33 mouse cellular contexts compared by ENCODE assay signal in the genomic region with DNA sequence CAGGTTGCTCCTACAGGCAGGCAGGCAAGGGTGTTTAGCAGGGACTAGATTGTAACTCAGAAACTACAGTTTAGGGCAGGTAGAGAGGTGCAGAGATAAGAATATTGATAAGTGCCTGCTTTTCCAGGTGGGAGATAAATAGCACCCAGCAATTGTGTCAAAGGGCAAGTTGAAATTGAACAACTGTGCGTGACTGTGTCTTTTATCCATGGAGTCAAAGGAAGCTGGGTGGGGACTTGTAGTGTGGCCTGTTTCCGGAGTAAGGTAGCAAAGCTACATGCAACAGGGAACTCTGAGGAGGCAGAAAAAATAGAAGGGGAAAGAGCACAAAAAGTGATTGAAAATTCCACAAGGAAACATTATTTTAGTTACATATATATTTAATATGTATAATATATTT. TPM values are rescaled to one million over a fixed set of nuclear protein-coding genes. Genes with fewer than 3 reads are reported as not detected.
"Had no signal": no experiment of that assay in that cellular context is flagged by ENCODE, and none has a peak within 500 bp of the region (broad histone marks: within the 10 kb centered on the region; RNA-seq: fewer than 3 reads in every experiment).

No protein-coding gene starts in this region.

- H3K4me1 ChIP-seq: embryonic facial prominence, embryonic 10.5 days; embryonic facial prominence, embryonic 12.5 days; embryonic facial prominence, embryonic 13.5 days; embryonic facial prominence, embryonic 15.5 days; forebrain, embryonic 10.5 days; forebrain, embryonic 12.5 days; forebrain, embryonic 13.5 days; forebrain, embryonic 15.5 days had no signal

- ATAC-seq: forebrain, embryonic 13.5 days; forebrain, embryonic 14.5 days; forebrain, embryonic 15.5 days; forebrain, embryonic 16.5 days; forebrain, postnatal 0 days had no signal

- H3K4me3 ChIP-seq: embryonic facial prominence, embryonic 10.5 days; embryonic facial prominence, embryonic 12.5 days; embryonic facial prominence, embryonic 13.5 days; embryonic facial prominence, embryonic 15.5 days; erythroblast, embryonic 14.5 days; forebrain, embryonic 10.5 days; forebrain, embryonic 12.5 days; forebrain, embryonic 13.5 days; forebrain, embryonic 15.5 days; gastrocnemius, adult 2 months had no signal

- DNase-seq: cerebellum, adult 2 months; cerebellum, adult 8-10 months; cerebellum, adult 9-10 months; cerebellum, adult 9-11 months; cerebellum, postnatal 10 days; cerebellum, postnatal 14 days; cerebellum, postnatal 25 days; cerebellum, postnatal 36 days; embryo, embryonic 11 days; forebrain, postnatal 0 days; gastrocnemius, adult 2 months; gastrocnemius, postnatal 10 days; gastrocnemius, postnatal 14 days; gastrocnemius, postnatal 25 days; gastrocnemius, postnatal 36 days; heart, adult 11 months; heart, adult 18-20 months had no signal

- H3K4me2 ChIP-seq: embryonic facial prominence, embryonic 12.5 days; embryonic facial prominence, embryonic 13.5 days; embryonic facial prominence, embryonic 15.5 days; forebrain, embryonic 12.5 days; forebrain, embryonic 13.5 days; forebrain, embryonic 15.5 days had no signal

- H3K9ac ChIP-seq: embryonic facial prominence, embryonic 12.5 days; embryonic facial prominence, embryonic 13.5 days; embryonic facial prominence, embryonic 15.5 days; forebrain, embryonic 12.5 days; forebrain, embryonic 13.5 days; forebrain, embryonic 15.5 days; forebrain, postnatal 0 days had no signal

- H3K27ac ChIP-seq: embryonic facial prominence, embryonic 10.5 days; embryonic facial prominence, embryonic 12.5 days; embryonic facial prominence, embryonic 13.5 days; embryonic facial prominence, embryonic 15.5 days; forebrain, embryonic 10.5 days; forebrain, embryonic 12.5 days; forebrain, embryonic 13.5 days; forebrain, embryonic 15.5 days; gastrocnemius, adult 2 months had no signal

- H3K36me3 ChIP-seq: embryonic facial prominence, embryonic 10.5 days; embryonic facial prominence, embryonic 12.5 days; embryonic facial prominence, embryonic 13.5 days; embryonic facial prominence, embryonic 15.5 days; forebrain, embryonic 10.5 days; forebrain, embryonic 12.5 days; forebrain, embryonic 15.5 days had no signal

- H3K27me3 ChIP-seq: embryonic facial prominence, embryonic 12.5 days; embryonic facial prominence, embryonic 15.5 days; forebrain, embryonic 13.5 days; forebrain, embryonic 15.5 days had no signal

- H3K9me3 ChIP-seq: embryonic facial prominence, embryonic 10.5 days; embryonic facial prominence, embryonic 12.5 days; embryonic facial prominence, embryonic 13.5 days; embryonic facial prominence, embryonic 15.5 days; forebrain, embryonic 10.5 days; forebrain, embryonic 12.5 days; forebrain, embryonic 13.5 days; forebrain, embryonic 15.5 days had no signal

RNA-seq across cellular contexts. Expression of a gene that starts 40.4 kb away (rescaled TPM):
- polyA plus RNA-seq: cortical plate, adult 2 months; embryonic facial prominence, embryonic 10.5 days; embryonic facial prominence, embryonic 11.5 days; embryonic facial prominence, embryonic 12.5 days; embryonic facial prominence, embryonic 13.5 days; embryonic facial prominence, embryonic 14.5 days; embryonic facial prominence, embryonic 15.5 days; erythroblast, embryonic 14.5 days; forebrain, embryonic 10.5 days; forebrain, embryonic 11.5 days; forebrain, embryonic 12.5 days; forebrain, embryonic 13.5 days; forebrain, embryonic 14.5 days; forebrain, embryonic 15.5 days; forebrain, embryonic 16.5 days; forebrain, postnatal 0 days; gonadal fat pad, adult 2 months had no signal
